Mouse (Mus musculus): ENCODE measurements around the gene Rere. TPM values are rescaled to one million over a fixed set of nuclear protein-coding genes. Genes with fewer than 3 reads are reported as not detected.
"Not testable (repeated sequence)": the region's sequence is repeated elsewhere in the genome, so short reads cannot be mapped to it uniquely, and the experiment has no call there.

Rere gene
- polyA plus RNA-seq, 2 experiments, result 4.8 to 5.1 TPM

DNA sequence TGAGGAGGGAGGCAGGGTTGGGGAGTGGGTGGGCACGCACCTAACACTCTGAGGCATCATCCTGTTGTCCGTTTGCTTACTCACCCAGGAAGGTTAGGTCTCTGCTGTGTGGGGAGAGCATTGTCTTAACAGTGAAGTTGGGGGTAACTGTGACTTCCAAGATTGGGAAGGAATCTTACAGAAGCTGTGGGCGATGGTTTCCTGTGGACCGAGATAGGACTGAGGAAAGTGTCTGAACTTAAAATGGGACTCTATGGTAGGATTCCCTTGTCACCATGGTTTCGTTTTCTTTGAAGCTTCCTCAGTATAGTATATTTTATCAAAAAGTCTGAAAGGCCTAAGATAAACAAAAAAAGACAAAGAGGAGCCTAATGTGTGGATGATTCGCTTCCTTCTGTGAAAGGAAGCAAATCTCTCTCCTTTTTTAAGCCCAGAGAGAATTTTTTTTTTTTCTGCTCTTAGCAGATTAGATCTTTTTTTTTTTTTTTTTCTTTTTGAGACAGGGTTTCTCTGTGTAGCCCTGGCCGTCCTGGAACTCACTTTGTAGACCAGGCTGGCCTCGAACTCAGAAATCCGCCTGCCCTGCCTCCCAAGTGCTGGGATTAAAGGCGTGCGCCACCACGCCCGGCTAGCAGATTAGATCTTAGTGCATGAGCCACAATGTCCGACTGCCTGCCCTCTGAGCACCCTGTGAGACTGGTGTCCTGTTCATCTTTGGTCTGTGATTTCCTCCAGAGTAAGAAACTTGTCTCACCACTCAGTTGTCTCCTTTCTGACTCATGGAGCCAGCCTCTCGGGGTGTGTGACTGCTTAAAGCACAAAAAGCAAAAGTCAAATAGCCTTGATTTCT is 271.5 kb downstream of the Rere start:
- Histone ChIP-seq H3K27me3 (ENCODE audit: control insufficient read depth, insufficient read depth, low read length) (no peaks in the 10 kb centered on the region), H3K4me2 (ENCODE audit: low read depth) (no peak overlapping the region), H3K9me3 (ENCODE audit: control insufficient read depth, low read length) (no peaks in the 10 kb centered on the region), H3K36me3 (replicated peaks; ENCODE audit: control insufficient read depth, insufficient read depth, low read depth) (no peaks in the 10 kb centered on the region), H3K4me1 (replicated peaks; ENCODE audit: control insufficient read depth in 2 of 2, insufficient read depth in 2 of 2, low read length in 1 of 2) (peaks cover 19 to 29% of the 10 kb centered on the region in 2 experiments), H3K27ac (no peak overlapping the region), H3K4me3 (ENCODE audit: insufficient read depth in 1 of 2, low read depth in 2 of 2, low read length in 2 of 2) (no peak overlapping the region), H3K9ac (replicated peaks) (no peak overlapping the region)
- ATAC-seq (ENCODE audit: insufficient read depth), result no peak
- TF ChIP-seq EP300 (IDR thresholded peaks at IDR 0.05; ENCODE audit: low read depth), result no peak
- TF ChIP-seq CTCF (IDR thresholded peaks at IDR 0.05; ENCODE audit: low read depth), result no peak
- no peak for DNase-seq (ENCODE audit: low read depth in 3 of 3, low spot score in 3 of 3)
- 22% methylated on average over 15 of the region's 15 CpGs for WGBS (ENCODE audit: insufficient replicate concordance)

DNA sequence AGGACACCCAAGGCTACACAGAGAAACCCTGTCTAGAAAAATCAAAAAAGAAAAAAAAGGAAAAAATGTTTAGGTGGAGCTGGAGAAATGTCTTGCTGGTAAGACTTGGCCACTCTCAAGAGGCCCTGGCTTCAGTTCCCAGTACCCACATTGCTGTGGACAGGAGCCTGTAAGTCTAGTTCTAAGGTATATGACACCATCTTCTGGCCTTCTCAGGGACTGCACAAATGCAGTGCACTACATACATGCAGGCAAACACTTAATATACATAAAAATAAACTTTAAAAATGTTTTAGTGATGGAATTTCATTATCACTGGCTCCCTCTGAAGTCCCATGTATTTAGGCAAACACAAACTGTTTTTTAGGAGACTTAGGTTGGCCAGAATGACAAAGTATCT is 274.3 kb downstream of the Rere start:
- Histone ChIP-seq H3K27ac (no peak overlapping the region), H3K9ac (replicated peaks) (no peak overlapping the region), H3K27me3 (ENCODE audit: control insufficient read depth, insufficient read depth, low read length) (no peaks in the 10 kb centered on the region), H3K36me3 (replicated peaks; ENCODE audit: control insufficient read depth, insufficient read depth, low read depth) (no peaks in the 10 kb centered on the region), H3K4me3 (ENCODE audit: insufficient read depth in 1 of 2, low read depth in 2 of 2, low read length in 2 of 2) (no peak overlapping the region), H3K9me3 (ENCODE audit: control insufficient read depth, low read length) (no peaks in the 10 kb centered on the region), H3K4me2 (ENCODE audit: low read depth) (no peak overlapping the region), H3K4me1 (replicated peaks; ENCODE audit: control insufficient read depth in 2 of 2, insufficient read depth in 2 of 2, low read length in 1 of 2) (peaks cover 20 to 30% of the 10 kb centered on the region in 2 experiments)
- DNase-seq (ENCODE audit: low read depth in 3 of 3, low spot score in 3 of 3) (no peak), ATAC-seq (ENCODE audit: insufficient read depth) (no peak)
- TF ChIP-seq EP300 (IDR thresholded peaks at IDR 0.05; ENCODE audit: low read depth), result no peak
- TF ChIP-seq CTCF (IDR thresholded peaks at IDR 0.05; ENCODE audit: low read depth), result peak; percentile 28; the same call in 1 of the 2 replicates

DNA sequence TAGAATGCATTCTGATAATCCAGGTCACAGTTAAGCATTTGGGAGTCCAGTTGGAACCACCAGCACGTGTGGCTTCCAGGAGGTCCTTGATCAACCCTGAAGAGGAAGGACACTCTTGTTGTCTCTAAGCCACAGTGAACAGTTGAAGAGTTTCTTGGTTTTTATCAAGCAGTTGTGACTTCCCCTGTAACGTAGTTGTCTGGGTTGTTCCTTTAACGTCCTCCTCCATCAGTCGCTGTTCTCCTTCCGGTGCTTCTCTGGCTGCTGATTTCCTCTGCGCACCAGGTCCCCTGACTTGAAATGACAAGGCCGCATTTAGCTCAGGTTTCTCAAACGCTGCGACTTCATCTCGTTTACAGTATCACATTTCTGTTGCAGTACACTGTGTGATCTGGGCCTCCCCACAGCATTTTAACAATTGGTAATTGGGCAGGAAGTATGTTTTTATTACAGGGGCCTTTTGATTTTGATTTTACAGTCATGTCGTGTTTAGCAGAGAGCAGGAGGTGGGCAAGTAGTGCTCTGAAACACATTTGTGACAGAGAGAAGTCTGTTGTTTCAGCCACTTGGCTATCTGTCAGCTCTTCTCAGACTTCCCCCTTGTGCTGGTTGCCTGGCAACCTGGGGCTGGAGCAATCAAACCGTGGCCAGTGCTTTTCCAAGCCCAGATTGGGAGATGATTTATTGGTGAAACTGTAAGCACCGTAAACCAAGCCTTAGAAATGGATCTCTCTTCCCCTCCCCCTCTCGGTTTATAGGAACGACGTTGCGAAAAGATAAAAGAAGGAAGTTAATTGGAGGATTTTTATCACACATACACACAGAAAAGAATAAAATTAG is 275.2 kb downstream of the Rere start:
- Histone ChIP-seq H3K27ac (no peak overlapping the region; the same call in 1 of the 2 replicates), H3K9me3 (ENCODE audit: control insufficient read depth, low read length) (no peaks in the 10 kb centered on the region), H3K4me2 (ENCODE audit: low read depth) (peak overlapping the region; percentile 37), H3K9ac (replicated peaks) (no peak overlapping the region; the same call in 1 of the 2 replicates), H3K4me1 (replicated peaks; ENCODE audit: control insufficient read depth in 2 of 2, insufficient read depth in 2 of 2, low read length in 1 of 2) (peaks cover 20 to 30% of the 10 kb centered on the region in 2 experiments), H3K4me3 (ENCODE audit: insufficient read depth in 1 of 2, low read depth in 2 of 2, low read length in 2 of 2) (no peak overlapping the region), H3K36me3 (replicated peaks; ENCODE audit: control insufficient read depth, insufficient read depth, low read depth) (no peaks in the 10 kb centered on the region), H3K27me3 (ENCODE audit: control insufficient read depth, insufficient read depth, low read length) (no peaks in the 10 kb centered on the region)
- DNase-seq (ENCODE audit: low read depth in 3 of 3, low spot score in 3 of 3), result peak in 2 of 3 experiments; percentile 24 to 32
- WGBS (ENCODE audit: insufficient replicate concordance), result 5% methylated on average over 17 of the region's 17 CpGs
- peak; percentile 15; the same call in 1 of the 2 replicates for ATAC-seq (ENCODE audit: insufficient read depth)
- TF ChIP-seq EP300 (IDR thresholded peaks at IDR 0.05; ENCODE audit: low read depth) (no peak), CTCF (IDR thresholded peaks at IDR 0.05; ENCODE audit: low read depth) (no peak)

DNA sequence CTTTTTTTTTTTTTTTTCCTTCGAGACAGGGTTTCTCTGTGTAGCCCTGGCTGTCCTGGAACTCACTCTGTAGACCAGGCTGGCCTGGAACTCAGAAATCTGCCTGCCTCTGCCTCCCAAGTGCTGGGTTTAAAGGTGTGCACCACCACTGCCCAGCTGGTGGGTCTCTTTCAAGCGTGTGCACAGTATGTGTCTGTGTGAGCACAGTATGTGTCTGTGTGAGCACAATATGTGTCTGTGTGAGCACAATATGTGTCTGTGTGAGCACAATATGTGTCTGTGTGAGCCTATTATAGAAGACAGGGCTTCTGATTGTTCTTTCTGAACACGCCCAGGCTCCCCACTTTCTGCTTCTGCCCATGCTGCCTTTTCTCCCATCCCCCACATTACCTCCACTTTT is 275.8 kb downstream of the Rere start:
- H3K9me3 ChIP-seq (ENCODE audit: control insufficient read depth, low read length); DNase-seq (ENCODE audit: low read depth in 3 of 3, low spot score in 3 of 3); H3K9ac ChIP-seq (replicated peaks); ATAC-seq (ENCODE audit: insufficient read depth); H3K36me3 ChIP-seq (replicated peaks; ENCODE audit: control insufficient read depth, insufficient read depth, low read depth); H3K27me3 ChIP-seq (ENCODE audit: control insufficient read depth, insufficient read depth, low read length); H3K4me2 ChIP-seq (ENCODE audit: low read depth); H3K27ac ChIP-seq; H3K4me3 ChIP-seq (ENCODE audit: insufficient read depth in 1 of 2, low read depth in 2 of 2, low read length in 2 of 2): not testable (repeated sequence)
- 31% methylated on average over 3 of the region's 3 CpGs for WGBS (ENCODE audit: insufficient replicate concordance)
- H3K4me1 ChIP-seq (replicated peaks; ENCODE audit: control insufficient read depth in 2 of 2, insufficient read depth in 2 of 2, low read length in 1 of 2), result peaks cover 20 to 30% of the 10 kb centered on the region in 2 experiments

DNA sequence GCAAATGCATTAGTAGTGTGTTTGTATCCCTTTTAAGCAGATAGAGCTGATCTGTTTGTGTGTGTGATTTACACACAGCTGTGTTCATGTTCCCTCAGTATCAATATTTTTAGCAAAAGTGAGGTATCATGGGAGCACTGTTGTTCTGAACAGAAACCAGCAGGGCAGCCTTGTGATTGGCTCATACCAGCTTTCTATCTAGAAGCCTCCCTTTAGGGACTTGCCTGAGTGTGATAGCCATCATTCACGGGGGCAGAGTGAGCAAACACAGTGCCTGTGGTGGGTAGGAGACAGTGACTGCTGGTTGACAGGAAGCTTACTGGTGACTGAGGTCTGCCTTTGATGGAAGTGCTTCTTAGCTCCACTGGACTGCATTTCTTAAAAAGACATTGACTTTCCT is 276.5 kb downstream of the Rere start:
- no peaks in the 10 kb centered on the region for H3K36me3 ChIP-seq (replicated peaks; ENCODE audit: control insufficient read depth, insufficient read depth, low read depth)
- WGBS (ENCODE audit: insufficient replicate concordance), result 0% methylated on average over 1 of the region's 1 CpGs
- H3K4me2 ChIP-seq (ENCODE audit: low read depth), result no peak overlapping the region
- no peak overlapping the region for H3K27ac ChIP-seq
- no peak overlapping the region for H3K9ac ChIP-seq (replicated peaks)
- H3K4me3 ChIP-seq (ENCODE audit: insufficient read depth in 1 of 2, low read depth in 2 of 2, low read length in 2 of 2), result no peak overlapping the region
- DNase-seq (ENCODE audit: low read depth in 3 of 3, low spot score in 3 of 3) (no peak), ATAC-seq (ENCODE audit: insufficient read depth) (no peak)
- no peaks in the 10 kb centered on the region for H3K9me3 ChIP-seq (ENCODE audit: control insufficient read depth, low read length)
- TF ChIP-seq CTCF (IDR thresholded peaks at IDR 0.05; ENCODE audit: low read depth) (no peak), EP300 (IDR thresholded peaks at IDR 0.05; ENCODE audit: low read depth) (no peak)
- peaks cover 16 to 28% of the 10 kb centered on the region in 2 experiments for H3K4me1 ChIP-seq (replicated peaks; ENCODE audit: control insufficient read depth in 2 of 2, insufficient read depth in 2 of 2, low read length in 1 of 2)
- no peaks in the 10 kb centered on the region for H3K27me3 ChIP-seq (ENCODE audit: control insufficient read depth, insufficient read depth, low read length)

Measured in liver, embryonic 14.5 days (tissue).